Mouse (Mus musculus) hindbrain, embryonic 13.5 days (tissue): ENCODE data around the gene Sertad2. TPM values are rescaled to one million over a fixed set of nuclear protein-coding genes. Genes with fewer than 3 reads are reported as not detected.

Experiments used
- ATAC-seq: fragments of 200-750 bp; cut with Nextera tagmentation; 2 replicates; pipeline ENCODE4 v1.8.0; 2017; ENCODE audit warnings: moderate TSS enrichment; ENCODE audit not compliant: low FRiP score
- H3K27ac ChIP-seq: fragments of 300-500 bp; sonication (generic); 2 replicates; pipeline ENCODE4 v1.5.1; 2015; ENCODE audit warnings: inconsistent platforms, mild to moderate bottlenecking, moderate library complexity
- H3K27me3 ChIP-seq: fragments of 300-500 bp; sonication (generic); 2 replicates; pipeline ENCODE4 v1.6.1; 2015; ENCODE audit warnings: mild to moderate bottlenecking, inconsistent platforms
- H3K36me3 ChIP-seq: fragments of 300-500 bp; sonication (generic); 2 replicates; pipeline ENCODE4 v1.6.1; 2015; ENCODE audit warnings: mild to moderate bottlenecking, inconsistent platforms
- H3K4me1 ChIP-seq: fragments of 300-500 bp; sonication (generic); replicated peaks from 2 replicates; pipeline ENCODE4 v1.6.1; 2015; ENCODE audit warnings: inconsistent platforms
- H3K4me2 ChIP-seq: fragments of 300-500 bp; sonication (generic); 2 replicates; pipeline ENCODE4 v1.6.1; 2015; ENCODE audit warnings: inconsistent platforms, mild to moderate bottlenecking, moderate library complexity
- H3K4me3 ChIP-seq: fragments of 300-500 bp; sonication (generic); 2 replicates; pipeline ENCODE4 v1.5.1; 2015; ENCODE audit warnings: mild to moderate bottlenecking, inconsistent platforms
- H3K9ac ChIP-seq: fragments of 300-500 bp; sonication (generic); 2 replicates; pipeline ENCODE4 v1.6.1; 2015; ENCODE audit warnings: mild to moderate bottlenecking, inconsistent platforms
- H3K9me3 ChIP-seq: fragments of 300-500 bp; sonication (generic); 2 replicates; pipeline ENCODE4 v1.6.1; 2016; ENCODE audit warnings: inconsistent platforms
- WGBS: fragments of 180-500 bp; shearing (Covaris S2); methylation state at CpG from one replicate; pipeline ENCODE4 v1.1.7; 2015; 5-methylcytosine and 5-hydroxymethylcytosine counted together
- polyA plus RNA-seq: library from polyadenylated mRNA; unstranded; fragments of >200 nt; fragmentation: Nextera tagmentation; extraction: Ambion mirVana; gene quantifications from 2 replicates; pipeline ENCODE4 v1.2.1, GENCODE M21; 2015

Gene Sertad2
- polyA plus RNA-seq, 1 experiment from 2014 or later = 34.9 TPM

GRCm38 (mm10) chr11:20628216-20628615 lies 85.2 kb downstream of the Sertad2 start:
- 53% methylated on average over 2 of the region's 2 CpGs for WGBS
- no peak for ATAC-seq

GRCm38 (mm10) chr11:20629700-20630099 lies 86.6 kb downstream of the Sertad2 start:
- Histone ChIP-seq H3K4me1 (peaks cover 23% of the 10 kb centered on the region), H3K4me3 (no peak overlapping the region), H3K9me3 (no peaks in the 10 kb centered on the region), H3K4me2 (no peak overlapping the region), H3K27me3 (no peaks in the 10 kb centered on the region), H3K27ac (no peak overlapping the region), H3K36me3 (no peaks in the 10 kb centered on the region), H3K9ac (no peak overlapping the region)
- WGBS = 96% methylated on average over 5 of the region's 5 CpGs
- ATAC-seq = no peak

More at GRCm38 (mm10) chr11:20628216-20628615, 85.2 kb downstream of the Sertad2 start:
- H3K4me1 ChIP-seq = peaks cover 11% of the 10 kb centered on the region
- H3K36me3 ChIP-seq = no peaks in the 10 kb centered on the region
- no peaks in the 10 kb centered on the region for H3K9me3 ChIP-seq
- H3K4me2 ChIP-seq = no peak overlapping the region
- H3K4me3 ChIP-seq = no peak overlapping the region
- H3K27ac ChIP-seq = no peak overlapping the region
- H3K9ac ChIP-seq = no peak overlapping the region
- H3K27me3 ChIP-seq = no peaks in the 10 kb centered on the region

- WGBS = 3% methylated on average over 32 of the region's 36 CpGs
- Histone ChIP-seq H3K27me3 (no peaks in the 10 kb centered on the region), H3K27ac (peak overlapping the region; percentile 94), H3K9me3 (no peaks in the 10 kb centered on the region), H3K4me1 (peaks cover 37% of the 10 kb centered on the region), H3K36me3 (no peaks in the 10 kb centered on the region), H3K4me3 (peak overlapping the region; percentile 73), H3K4me2 (peak overlapping the region; percentile 69), H3K9ac (peak overlapping the region; percentile 90)
- peak; percentile 93 for ATAC-seq
Observed at GRCm38 (mm10) chr11:20631026-20631940, 88.2 kb downstream of the Sertad2 start.

GRCm38 (mm10) chr11:20631941-20632618 lies 89.0 kb downstream of the Sertad2 start:
- Histone ChIP-seq H3K4me3 (peak overlapping the region; percentile 73), H3K9ac (peak overlapping the region; percentile 90), H3K27me3 (no peaks in the 10 kb centered on the region), H3K4me1 (peaks cover 39% of the 10 kb centered on the region), H3K36me3 (no peaks in the 10 kb centered on the region), H3K27ac (peak overlapping the region; percentile 94), H3K4me2 (peak overlapping the region; percentile 69), H3K9me3 (no peaks in the 10 kb centered on the region)
- under 1% methylated on average over 55 of the region's 67 CpGs for WGBS
- peak; percentile 95 for ATAC-seq

GRCm38 (mm10) chr11:20632619-20632965 lies 89.5 kb downstream of the Sertad2 start:
- Histone ChIP-seq H3K27ac (peak overlapping the region; percentile 94), H3K4me2 (peak overlapping the region; percentile 69), H3K9ac (peak overlapping the region; percentile 90), H3K4me1 (peaks cover 39% of the 10 kb centered on the region), H3K4me3 (peak overlapping the region; percentile 73), H3K9me3 (no peaks in the 10 kb centered on the region), H3K36me3 (no peaks in the 10 kb centered on the region), H3K27me3 (no peaks in the 10 kb centered on the region)
- WGBS = 0% methylated on average over 13 of the region's 13 CpGs
- ATAC-seq = no peak

- whole genome bisulfite sequencing = 67% methylated on average over 1 of the region's 1 CpGs
- H3K4me1 ChIP-seq = peaks cover 42% of the 10 kb centered on the region
- H3K9me3 ChIP-seq = no peaks in the 10 kb centered on the region
- H3K36me3 ChIP-seq = no peaks in the 10 kb centered on the region
- H3K9ac ChIP-seq = no peak overlapping the region
- ATAC-seq = no peak
- no peak overlapping the region for H3K27ac ChIP-seq
- no peaks in the 10 kb centered on the region for H3K27me3 ChIP-seq
- H3K4me2 ChIP-seq = no peak overlapping the region
- H3K4me3 ChIP-seq = no peak overlapping the region
Observed at GRCm38 (mm10) chr11:20634543-20634942, 91.5 kb downstream of the Sertad2 start.

GRCm38 (mm10) chr11:20635646-20636045 lies 92.6 kb downstream of the Sertad2 start:
- Histone ChIP-seq H3K9ac (peak overlapping the region; percentile 49; the same call in 1 of the 2 replicates), H3K9me3 (no peaks in the 10 kb centered on the region), H3K4me3 (no peak overlapping the region), H3K27ac (no peak overlapping the region), H3K4me1 (peaks cover 54% of the 10 kb centered on the region), H3K4me2 (no peak overlapping the region), H3K36me3 (no peaks in the 10 kb centered on the region), H3K27me3 (no peaks in the 10 kb centered on the region)
- ATAC-seq = no peak
- 31% methylated on average over 6 of the region's 6 CpGs for WGBS

- Histone ChIP-seq H3K9ac (no peak overlapping the region), H3K4me1 (peaks cover 57% of the 10 kb centered on the region), H3K27ac (no peak overlapping the region), H3K9me3 (no peaks in the 10 kb centered on the region), H3K4me2 (no peak overlapping the region), H3K27me3 (no peaks in the 10 kb centered on the region), H3K4me3 (no peak overlapping the region), H3K36me3 (no peaks in the 10 kb centered on the region)
- no peak for ATAC-seq
- 63% methylated on average over 4 of the region's 4 CpGs for WGBS
Observed at GRCm38 (mm10) chr11:20636114-20636513, 93.1 kb downstream of the Sertad2 start.

- H3K36me3 ChIP-seq = no peaks in the 10 kb centered on the region
- H3K9me3 ChIP-seq = no peaks in the 10 kb centered on the region
- H3K27ac ChIP-seq = no peak overlapping the region
- peaks cover 58% of the 10 kb centered on the region for H3K4me1 ChIP-seq
- ATAC-seq = no peak
- H3K4me2 ChIP-seq = no peak overlapping the region
- no peak overlapping the region for H3K9ac ChIP-seq
- no peak overlapping the region for H3K4me3 ChIP-seq
- no peaks in the 10 kb centered on the region for H3K27me3 ChIP-seq
Observed at GRCm38 (mm10) chr11:20637060-20637459, 94.0 kb downstream of the Sertad2 start.

- H3K36me3 ChIP-seq = no peaks in the 10 kb centered on the region
- no peak overlapping the region for H3K9ac ChIP-seq
- H3K4me2 ChIP-seq = no peak overlapping the region
- 31% methylated on average over 3 of the region's 3 CpGs for WGBS
- no peaks in the 10 kb centered on the region for H3K27me3 ChIP-seq
- H3K27ac ChIP-seq = no peak overlapping the region
- no peak for ATAC-seq
- H3K4me1 ChIP-seq = peaks cover 48% of the 10 kb centered on the region
- no peaks in the 10 kb centered on the region for H3K9me3 ChIP-seq
- H3K4me3 ChIP-seq = no peak overlapping the region
Observed at GRCm38 (mm10) chr11:20638841-20639240, 95.8 kb downstream of the Sertad2 start.

- peak overlapping the region; percentile 38 for H3K4me2 ChIP-seq
- ATAC-seq = peak; percentile 78
- H3K4me1 ChIP-seq = peaks cover 51% of the 10 kb centered on the region
- no peaks in the 10 kb centered on the region for H3K27me3 ChIP-seq
- peak overlapping the region; percentile 5 for H3K9ac ChIP-seq
- peak overlapping the region; percentile 80 for H3K27ac ChIP-seq
- 1% methylated on average over 11 of the region's 11 CpGs for WGBS
- H3K36me3 ChIP-seq = no peaks in the 10 kb centered on the region
- H3K9me3 ChIP-seq = no peaks in the 10 kb centered on the region
- no peak overlapping the region for H3K4me3 ChIP-seq
Observed at GRCm38 (mm10) chr11:20639918-20640447, 96.9 kb downstream of the Sertad2 start.

- no peak overlapping the region for H3K4me2 ChIP-seq
- no peaks in the 10 kb centered on the region for H3K27me3 ChIP-seq
- H3K9me3 ChIP-seq = no peaks in the 10 kb centered on the region
- no peak overlapping the region for H3K9ac ChIP-seq
- no peaks in the 10 kb centered on the region for H3K36me3 ChIP-seq
- no peak overlapping the region for H3K27ac ChIP-seq
- ATAC-seq = no peak
- WGBS = 84% methylated on average over 5 of the region's 5 CpGs
- no peak overlapping the region for H3K4me3 ChIP-seq
- peaks cover 50% of the 10 kb centered on the region for H3K4me1 ChIP-seq
Observed at GRCm38 (mm10) chr11:20642321-20642720, 99.3 kb downstream of the Sertad2 start.
